Mouse (Mus musculus) adrenal gland, postnatal 36 days (tissue): ENCODE measurements around the gene Calr3. TPM values are rescaled to one million over a fixed set of nuclear protein-coding genes. Genes with fewer than 3 reads are reported as not detected.

ENCODE experiments used
- microRNA-seq: library from miRNA; unstranded; fragments of <30 nt; microRNA quantifications from one replicate; pipeline ENCODE4 v1.2.0, GENCODE M21; 2021
- total RNA-seq, 2 experiments: library from RNA; stranded (reverse); gene quantifications; 2 replicates each; pipeline ENCODE4 v1.2.3; 2021

The Calr3 gene
- total RNA-seq, 2 experiments from 2014 or later, result 3.7 to 4.3 TPM

Small RNA genes lying within 50 kb of the gene (microRNA-seq; reads per million reads assigned to microRNA genes)
- 1.2 reads per million for gene Mir7068

Other genes with a start within 250 kb of the Calr3 start
- under 1 TPM in 1 of 2 experiments, not detected in 1; 0.72 TPM for gene Cib3, start 231.0 kb downstream of the Calr3 start, total RNA-seq
- gene Gm11034, start 230.2 kb downstream of the Calr3 start, total RNA-seq, result not detected
- gene Fam32a, start 224.1 kb downstream of the Calr3 start, total RNA-seq, result 10 to 100 TPM; 46.9 to 61.4 TPM
- gene Ap1m1, start 203.9 kb downstream of the Calr3 start, total RNA-seq, result 10 to 100 TPM; 59.4 to 61.3 TPM
- gene Gm10282, start 138.6 kb downstream of the Calr3 start, total RNA-seq, result 10 to 100 TPM in 1 of 2 experiments, 1 to 10 TPM in 1; 5.8 to 20.3 TPM
- 10 to 100 TPM; 45.2 to 67.5 TPM for gene Klf2, start 124.8 kb downstream of the Calr3 start, total RNA-seq
- 10 to 100 TPM; 38.6 to 52.6 TPM for gene Eps15l1, start 22.4 kb downstream of the Calr3 start, total RNA-seq
- gene 1700030K09Rik, start within 50 bp of the Calr3 start, total RNA-seq, result 1 to 10 TPM; 7.1 to 8.1 TPM
- 10 to 100 TPM; 57.3 to 63.1 TPM for gene Cherp, start 31.4 kb upstream of the Calr3 start, total RNA-seq
- 10 to 100 TPM; 36.2 to 37.7 TPM for gene Slc35e1, start 48.7 kb upstream of the Calr3 start, total RNA-seq
- 10 to 100 TPM in 1 of 2 experiments, 1 to 10 TPM in 1; 9.7 to 11.3 TPM for gene Med26, start 104.4 kb upstream of the Calr3 start, total RNA-seq
- 100 to 1,000 TPM; 119 to 136 TPM for gene Smim7, start 127.2 kb upstream of the Calr3 start, total RNA-seq
- gene Tmem38a, start 128.2 kb upstream of the Calr3 start, total RNA-seq, result 1 to 10 TPM; 5.8 to 9.1 TPM
- gene Nwd1, start 202.8 kb upstream of the Calr3 start, total RNA-seq, result under 1 TPM; 0.36 TPM